Mouse (Mus musculus) heart, adult 2 months (tissue): ENCODE results near the gene Dok4.

Experiments used
- CTCF ChIP-seq: fragments of 200-600 bp; IDR thresholded peaks from 2 replicates; pipeline ENCODE4 v1.8.1; 2022; ENCODE audit warnings: antibody characterized with exemption, mild to moderate bottlenecking, moderate library complexity
- POLR2A ChIP-seq: fragments of 200-500 bp; IDR thresholded peaks from 2 replicates; pipeline ENCODE4 v1.6.1; 2011; ENCODE audit warnings: mild to moderate bottlenecking, low read depth, low read length, control low read depth; ENCODE audit not compliant: insufficient read depth

DNA sequence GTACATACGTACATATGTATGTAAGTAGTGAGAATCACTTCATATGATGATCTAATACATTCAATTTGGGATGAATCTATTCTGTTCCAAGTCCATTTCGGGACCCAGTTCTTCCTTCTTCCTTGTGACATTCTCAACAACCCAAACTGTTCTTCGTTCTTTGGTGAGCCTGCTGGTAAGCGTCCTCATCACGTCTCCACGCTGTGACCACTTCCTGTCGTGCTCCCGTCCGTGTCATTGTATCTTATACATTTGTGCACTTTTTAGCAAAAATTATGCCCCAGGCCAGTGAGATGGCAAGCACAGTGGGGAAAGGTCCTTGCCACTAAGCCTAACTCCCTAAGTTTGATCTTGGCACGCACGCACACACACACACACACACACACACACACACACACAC is 58.2 kb downstream of the Dok4 start:
- TF ChIP-seq CTCF, result no peak
- no peak for TF ChIP-seq POLR2A
